Mouse (Mus musculus) Muller cell, postnatal 12 days (primary cell): ENCODE measurements around the gene 4921524J17Rik.

Experiments
- DNase-seq: peaks from one replicate; pipeline ENCODE4 v3.0.0-alpha.2; 2015; ENCODE audit errors: inconsistent ontology term

4921524J17Rik gene

DNA sequence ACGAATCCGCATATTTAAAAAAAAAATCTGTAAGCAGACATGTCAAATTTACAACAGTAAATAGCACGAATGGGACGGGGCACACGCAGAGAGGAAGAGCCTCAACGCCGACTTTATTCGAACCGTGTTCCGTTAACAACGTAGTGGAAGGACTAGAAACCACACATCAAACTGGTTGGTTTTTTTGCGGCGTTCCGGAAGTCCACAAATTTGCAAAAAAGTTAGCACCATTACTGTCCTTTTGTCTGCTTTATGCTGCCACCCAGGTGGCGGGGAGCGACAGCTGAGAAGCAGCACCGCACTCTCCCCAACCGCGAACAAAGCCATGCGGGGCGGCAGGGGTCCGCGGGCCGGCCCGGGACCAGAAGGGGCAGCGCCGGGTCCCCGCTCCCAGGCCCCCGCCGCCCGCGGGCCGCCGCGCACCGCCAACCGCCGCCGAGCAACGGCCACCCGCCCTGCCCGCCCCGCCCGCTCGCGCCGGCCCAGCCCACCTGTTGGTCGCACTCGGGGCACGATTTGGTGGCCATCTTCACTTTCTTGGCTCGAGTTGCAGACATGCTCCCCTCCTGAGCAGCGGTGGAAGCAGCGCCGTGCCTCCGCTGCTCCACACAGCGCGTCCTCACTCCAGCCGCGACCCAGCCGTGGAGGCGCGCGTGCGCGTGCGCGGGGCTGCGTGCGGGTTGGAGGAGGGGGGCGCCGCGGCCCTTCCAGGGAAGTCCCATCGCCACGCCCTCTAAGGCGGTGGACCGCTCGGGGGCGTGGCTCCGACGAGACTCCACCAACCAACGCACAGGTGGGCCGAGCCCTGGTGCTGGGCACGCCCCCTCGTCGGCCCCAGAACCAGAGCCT, at the start of gene 4921524J17Rik:
TSS of gene 4921524J17Rik (minus strand) at position 666 of the 849 bp plus-strand sequence.
- peak; percentile 99 for DNase-seq

DNA sequence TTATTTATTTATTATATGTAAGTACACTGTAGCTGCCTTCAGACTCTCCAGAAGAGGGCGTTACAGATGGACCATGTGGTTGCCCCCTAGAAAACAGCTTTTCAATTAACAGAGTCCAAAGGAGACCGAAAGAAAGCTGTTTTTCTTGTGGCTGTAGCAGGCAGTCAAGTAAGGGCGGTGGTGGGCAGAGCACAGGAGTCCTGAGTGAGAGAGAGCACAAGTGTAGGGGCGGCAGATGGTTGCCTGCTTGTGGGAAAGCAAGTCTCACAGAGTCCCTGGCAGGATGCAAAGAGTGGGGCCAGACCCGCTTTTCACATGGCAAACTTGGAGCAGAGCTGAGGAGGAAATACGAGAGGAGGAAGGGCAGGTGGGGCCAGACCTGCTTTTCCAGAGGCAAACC, 49.8 kb upstream of the 4921524J17Rik start:
- no peak for DNase-seq

DNA sequence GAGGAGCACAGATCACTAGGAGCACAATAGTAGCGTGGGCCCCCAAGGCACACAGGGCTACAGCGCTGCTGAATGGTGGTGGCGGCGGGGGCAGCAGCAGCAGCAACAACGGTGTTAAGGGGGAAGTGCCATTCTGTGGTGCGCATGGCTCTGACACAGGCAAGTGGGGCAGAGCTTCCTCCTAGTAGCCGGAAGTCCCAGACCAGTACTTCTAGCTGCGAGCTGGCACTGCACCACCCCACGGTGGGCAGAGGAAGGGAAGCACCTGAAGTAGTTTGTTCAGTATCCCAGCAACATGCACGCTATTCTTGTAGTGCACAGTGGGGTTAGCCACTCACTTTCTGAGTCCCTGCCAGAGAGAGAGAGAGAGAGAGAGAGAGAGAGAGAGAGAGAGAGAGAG, 49.3 kb upstream of the 4921524J17Rik start:
- no peak for DNase-seq

DNA sequence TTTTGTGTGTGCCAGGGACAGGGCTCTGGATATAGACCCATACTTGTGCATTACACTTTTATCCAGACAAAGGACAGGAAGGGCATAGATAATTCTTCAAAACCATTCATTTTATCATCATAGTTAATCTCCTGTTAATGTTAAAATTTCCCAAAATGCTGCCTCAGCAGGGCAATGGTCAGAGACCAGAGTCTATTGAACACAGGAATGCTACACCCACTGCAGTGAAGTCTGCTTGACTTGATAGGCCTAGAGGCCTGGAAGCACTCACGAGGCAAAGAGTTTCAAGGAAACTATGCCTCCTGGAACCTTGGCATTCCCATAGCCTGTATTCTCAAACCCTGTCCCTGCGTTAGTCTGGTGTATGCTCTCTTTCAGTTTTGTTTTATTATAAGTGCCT, 47.1 kb upstream of the 4921524J17Rik start:
- no peak for DNase-seq

DNA sequence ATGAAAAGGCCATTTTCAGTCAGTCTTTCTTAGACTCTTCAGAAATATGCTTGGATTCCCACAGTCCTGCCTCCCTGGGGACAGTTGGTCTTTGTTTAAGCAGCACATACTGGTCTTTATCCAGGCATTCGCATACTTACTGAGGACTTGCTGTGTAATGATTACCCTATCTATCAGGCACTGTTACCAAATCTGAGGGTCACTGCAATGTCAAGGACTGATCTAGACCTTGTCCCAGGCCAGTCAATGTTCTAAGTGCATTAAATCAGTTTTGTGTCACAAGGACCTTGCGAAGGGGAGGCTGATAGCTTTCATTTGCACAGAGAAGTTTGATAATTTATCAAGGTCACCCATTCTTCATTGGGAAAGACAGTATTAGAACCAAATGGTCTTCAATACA, 45.8 kb upstream of the 4921524J17Rik start:
- peak; percentile 60 for DNase-seq

DNA sequence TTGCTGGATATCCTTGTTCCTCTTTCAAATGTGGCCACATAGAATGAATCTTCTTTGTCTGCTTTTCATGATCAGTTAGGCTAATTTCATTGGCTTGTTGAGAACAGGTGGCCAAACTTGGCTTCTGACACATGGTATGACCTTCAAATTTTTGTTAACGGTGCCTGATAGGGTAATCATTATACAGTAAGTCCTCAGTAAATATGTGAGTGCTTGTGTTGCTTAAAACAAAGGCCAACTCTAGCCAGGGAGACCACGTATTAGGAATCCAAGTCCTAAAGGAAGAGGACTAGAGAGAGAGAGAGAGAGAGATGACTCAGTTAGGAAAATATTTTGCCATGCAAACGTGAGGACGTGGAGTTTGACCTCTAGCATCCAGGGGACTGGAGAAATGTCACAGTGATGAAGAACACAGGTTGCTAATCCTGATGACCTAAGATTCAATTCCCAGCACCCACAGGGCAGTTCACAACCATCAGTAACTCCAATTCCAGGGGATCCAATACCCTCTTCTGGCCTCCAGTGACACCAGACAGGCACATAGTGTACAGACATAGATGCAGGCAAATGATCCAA, 44.4 kb upstream of the 4921524J17Rik start:
- DNase-seq = no peak

DNA sequence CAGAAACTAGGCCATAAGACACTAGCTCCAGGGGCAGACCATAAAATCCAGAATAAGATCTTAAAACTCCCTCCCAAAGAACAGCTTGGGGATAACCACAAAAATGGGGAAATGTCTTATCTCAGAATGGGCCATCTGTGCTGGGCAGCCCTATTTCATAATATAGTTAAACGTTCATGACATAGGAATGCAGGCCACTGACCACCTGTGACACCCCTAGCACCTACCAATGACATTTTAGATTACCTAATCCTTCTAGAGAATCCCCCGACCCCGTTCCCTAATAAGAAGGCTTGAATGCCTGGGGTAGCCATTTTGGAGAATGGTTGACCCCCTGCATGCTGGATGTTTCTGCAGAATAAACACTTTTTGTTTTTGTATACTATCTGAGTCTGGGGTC, 42.3 kb upstream of the 4921524J17Rik start:
- DNase-seq = no peak

DNA sequence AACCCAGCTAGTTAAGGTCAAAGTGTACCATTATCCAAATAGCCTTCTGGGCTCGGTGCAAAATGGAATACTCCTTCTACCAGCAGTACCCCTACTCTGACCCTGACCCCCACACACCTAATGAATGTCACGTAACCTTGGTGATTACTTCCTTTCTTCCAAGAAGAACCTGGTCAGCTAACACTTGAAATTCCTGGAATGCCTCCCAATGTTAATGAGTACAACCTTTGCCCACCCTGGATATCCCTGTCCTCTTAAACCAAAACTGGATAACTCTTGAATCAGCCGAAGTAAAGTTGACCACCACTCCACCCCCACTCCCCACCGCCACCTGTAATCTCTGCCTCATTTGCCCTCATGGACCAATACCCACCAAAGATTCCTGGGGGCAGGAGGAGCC, 40.6 kb upstream of the 4921524J17Rik start:
- DNase-seq = no peak

DNA sequence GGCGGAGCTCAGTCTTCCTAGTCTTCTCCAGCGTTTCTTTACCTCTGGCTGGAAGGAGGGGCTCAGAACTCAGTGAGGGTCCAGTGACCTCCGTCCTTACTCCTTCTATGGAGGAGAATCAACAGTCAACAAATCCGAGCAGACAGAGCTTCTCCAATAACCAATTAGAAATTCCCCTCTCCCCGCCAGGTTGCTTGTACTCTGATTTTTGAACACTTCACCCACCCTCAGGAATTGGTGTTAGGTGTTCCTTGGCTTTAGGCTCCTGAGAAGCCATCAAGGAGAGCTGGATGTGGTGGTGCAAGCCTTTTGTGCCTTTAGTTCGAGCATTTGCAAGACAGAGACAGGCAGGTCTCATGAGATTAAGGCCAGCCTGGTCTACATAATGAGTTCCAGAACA, 40.2 kb upstream of the 4921524J17Rik start:
- DNase-seq = no peak

DNA sequence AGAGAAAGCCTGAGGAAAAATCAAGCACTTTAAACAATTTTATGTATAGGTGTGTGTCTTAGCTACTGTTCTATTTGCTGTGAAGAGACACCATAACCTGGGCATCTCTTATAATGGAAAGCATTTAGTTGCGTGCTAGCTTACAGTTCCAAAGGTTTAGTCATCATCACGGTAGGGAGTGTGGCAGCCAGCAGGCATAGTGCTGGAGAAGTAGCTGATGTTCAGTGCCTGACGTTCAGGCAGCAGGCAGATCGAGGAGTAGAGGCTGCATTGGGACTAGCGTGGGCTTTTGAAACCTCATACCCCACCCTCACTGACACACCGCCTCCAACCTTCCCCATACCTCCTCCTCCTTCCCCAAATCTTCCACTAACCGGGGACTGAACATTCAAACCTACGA, 38.1 kb upstream of the 4921524J17Rik start:
- no peak for DNase-seq

DNA sequence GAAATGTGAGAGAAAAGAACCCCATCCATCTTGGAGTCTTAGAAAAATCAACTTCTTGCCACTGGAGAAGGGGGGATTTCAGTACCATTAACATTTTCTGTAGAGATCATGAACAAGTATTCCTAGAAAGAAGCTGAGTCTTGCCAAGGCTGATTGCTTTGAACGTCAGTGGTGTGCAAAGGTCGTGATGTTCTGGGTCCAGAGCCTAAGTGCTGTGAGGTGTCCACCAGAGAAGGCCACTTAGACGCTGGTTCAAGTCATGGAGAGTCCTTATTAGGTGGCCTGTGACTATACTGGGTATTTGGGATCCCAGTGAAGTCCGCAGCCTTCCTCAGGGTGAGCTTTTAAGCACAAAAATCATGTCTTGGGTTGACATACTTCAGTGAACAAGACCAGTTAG, 33.4 kb upstream of the 4921524J17Rik start:
- no peak for DNase-seq

DNA sequence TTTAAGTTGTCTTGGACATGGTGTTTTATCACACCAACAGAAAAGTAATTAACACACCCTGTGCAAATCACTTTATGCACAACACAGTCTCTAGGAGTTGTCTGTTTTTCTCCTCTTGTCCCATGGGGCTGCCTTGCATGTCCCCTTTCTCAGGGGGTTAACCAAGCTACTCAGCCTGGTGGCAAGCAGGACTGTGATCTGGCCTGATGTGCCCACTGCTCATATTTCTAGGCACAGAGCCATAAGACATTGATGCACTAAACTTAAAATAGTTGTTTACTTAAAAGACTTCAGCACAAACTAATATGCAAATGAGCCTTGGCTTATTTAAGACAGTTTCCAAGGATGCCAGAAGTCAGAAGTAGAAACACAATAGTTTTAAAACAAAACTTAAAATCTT, 31.7 kb upstream of the 4921524J17Rik start:
- no peak for DNase-seq

DNA sequence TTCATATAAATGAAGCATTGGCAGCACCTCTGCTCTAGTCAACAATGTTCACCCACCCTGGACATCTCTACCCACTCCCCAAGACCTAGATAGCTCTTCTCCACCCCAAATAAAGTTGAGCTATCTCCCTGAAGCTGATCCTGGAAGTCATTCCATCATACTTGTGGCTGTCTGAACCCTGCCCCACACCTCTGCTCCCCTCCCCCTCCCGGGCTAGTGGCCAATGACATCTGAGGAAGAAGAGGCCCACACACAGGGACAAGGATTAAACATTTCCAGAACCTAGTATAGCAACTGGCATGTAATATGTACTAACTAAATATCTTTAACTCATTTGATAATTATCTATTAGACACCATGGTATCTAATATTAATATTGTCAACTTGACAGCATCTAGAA, 29.8 kb upstream of the 4921524J17Rik start:
- DNase-seq = no peak

DNA sequence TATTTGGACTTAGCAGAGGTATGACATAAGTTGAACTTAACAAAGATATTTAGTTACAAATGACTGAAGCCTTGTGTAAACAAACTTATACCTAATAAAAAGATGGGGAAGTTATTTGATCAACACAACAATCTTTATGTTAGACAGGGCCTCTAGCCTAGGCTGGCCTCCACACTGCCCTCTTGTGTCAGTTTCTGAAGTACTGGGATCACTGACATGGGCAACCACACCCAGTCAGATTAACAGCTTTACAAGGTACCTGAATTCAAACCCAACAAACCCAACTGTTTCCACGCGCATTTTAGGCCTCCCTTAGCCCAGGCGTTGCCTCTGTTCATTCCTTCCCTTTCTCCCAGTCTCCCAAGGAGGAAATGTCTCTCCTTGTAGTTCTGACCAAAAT, 28.7 kb upstream of the 4921524J17Rik start:
- DNase-seq = peak; percentile 5

DNA sequence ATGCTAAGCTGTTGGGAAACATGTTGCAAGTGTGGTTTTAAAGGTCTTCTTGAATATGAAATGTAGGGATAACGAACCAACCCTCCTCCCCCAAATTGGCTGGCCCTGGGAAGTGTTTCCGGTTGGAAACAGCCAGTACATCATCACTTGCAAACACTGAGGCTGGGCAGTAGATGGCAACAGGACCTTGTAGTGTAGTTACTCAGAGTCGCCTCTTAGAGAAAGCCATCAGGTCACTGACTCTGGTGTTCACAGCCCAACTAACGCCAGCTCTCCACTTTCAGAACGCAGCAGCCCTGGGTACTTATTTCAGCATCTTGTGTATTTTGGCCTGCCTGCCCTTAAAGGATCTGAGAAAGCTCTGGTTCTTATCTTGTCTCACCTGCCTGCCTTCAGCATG, 28.2 kb upstream of the 4921524J17Rik start:
- peak; percentile 3 for DNase-seq

DNA sequence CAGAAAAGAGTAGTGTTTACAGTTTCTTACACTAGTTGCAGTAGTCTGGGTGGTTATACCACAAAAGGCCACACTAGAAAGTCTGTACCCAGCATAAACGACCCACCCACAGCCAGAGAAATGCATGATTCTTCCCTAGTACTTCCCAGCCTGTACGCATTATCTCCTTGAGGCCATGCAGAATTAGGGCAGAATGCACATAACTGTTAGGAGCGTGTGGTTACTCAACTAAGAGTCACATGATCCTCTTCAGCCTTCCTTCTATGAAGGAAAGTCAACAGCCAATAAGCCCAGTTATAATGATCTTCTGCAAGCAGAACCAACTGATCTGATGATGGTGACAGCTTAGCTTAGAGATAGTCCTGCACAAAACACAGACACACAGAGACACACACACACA, 26.9 kb upstream of the 4921524J17Rik start:
- no peak for DNase-seq

DNA sequence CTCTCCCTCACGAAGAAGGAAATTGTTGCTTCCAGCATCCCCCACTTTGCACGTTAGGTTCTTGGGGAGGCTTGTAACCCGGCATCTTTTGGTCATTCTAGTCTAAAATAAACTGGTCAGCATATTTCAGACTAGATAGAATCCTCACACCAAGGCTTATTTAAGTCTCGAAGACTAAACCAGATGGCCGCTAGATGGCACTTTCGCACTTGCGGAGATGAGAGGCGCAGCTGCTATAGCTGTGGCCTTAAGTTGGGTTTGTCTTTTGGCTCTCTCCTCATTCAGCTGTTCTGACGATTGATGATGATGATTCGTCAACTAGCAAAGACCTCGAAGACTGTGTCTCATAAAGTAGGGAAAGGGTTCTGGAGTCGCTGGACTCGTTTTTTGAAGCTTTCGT, 23.9 kb upstream of the 4921524J17Rik start:
- DNase-seq = peak; percentile 56

DNA sequence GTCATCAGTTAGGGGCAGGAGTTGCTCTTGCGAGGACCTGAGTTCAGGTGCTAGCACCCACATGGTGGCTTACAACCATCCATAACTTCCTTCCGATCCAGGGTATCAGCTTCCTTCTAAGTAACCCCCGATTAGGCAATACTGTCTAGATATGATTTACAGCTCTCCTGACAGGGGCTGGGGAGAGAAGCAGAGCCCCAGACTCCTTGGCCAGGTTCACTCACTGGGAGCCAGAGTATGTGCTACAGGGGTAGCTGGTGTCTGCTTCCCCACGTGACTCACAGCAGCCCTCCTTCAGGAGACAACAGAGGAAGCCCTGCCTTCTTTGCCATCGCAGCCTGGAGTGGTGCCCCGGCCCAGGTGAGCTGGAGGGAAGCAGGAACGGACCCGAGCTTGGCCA, 22.1 kb upstream of the 4921524J17Rik start:
- no peak for DNase-seq

DNA sequence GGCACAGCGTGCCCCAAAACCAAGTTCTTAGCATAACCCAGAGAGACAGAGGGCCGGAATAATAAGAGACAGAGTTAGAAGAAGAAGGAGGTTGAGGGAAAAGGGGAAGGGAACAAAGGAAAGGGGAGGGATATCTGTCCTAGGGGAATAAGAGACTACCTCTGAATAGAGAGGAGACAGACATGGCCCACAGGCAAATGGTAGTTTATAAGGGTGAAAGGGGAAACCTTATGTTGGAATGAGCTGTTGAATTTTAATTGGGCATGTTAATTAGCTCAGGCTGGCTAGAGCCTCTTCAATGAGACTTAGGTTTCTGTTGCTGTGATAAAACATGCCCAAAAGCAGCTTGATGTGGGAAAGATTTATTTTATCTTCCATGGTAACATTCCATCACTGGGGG, 20.6 kb upstream of the 4921524J17Rik start:
- DNase-seq = peak; percentile 9

DNA sequence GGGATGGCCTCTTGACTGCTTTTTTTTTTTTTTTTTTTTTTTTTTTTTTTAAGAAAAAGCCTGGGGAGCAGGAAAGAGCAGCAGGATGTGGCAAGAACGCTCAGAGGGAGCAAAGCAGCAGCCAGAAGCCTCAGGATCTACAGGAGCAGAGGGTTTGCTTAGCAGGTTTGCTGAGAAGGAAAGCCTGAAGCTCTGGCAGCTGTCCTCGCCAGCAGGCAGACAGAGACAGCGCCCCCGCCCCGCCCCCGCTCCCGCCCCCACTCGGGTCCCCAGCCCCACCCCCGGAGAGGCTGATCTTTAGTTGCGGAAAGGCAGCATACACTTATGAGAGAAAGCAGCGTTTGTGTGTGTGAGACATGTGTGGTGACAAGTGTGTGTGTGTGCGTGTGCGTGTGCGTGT, 19.7 kb upstream of the 4921524J17Rik start:
- DNase-seq = no peak

DNA sequence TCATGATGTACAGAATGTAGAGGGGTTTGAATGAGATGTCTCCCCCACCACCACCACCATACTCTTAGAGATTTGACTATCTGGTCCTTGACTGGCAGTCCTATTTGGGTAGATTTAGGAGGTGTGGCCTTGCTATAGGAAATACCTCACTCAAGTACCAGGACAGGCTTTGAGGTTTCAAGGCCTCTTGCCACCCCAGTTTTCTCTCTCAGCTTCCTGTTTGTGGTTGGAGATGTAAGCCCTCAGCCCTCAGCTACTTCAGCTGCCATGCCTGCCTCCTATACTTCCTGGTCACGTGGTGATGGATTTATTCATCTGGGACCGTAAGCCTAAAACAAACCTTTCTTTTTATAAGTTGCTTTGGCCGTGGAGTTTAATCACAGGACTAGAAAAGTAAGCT, 17.7 kb upstream of the 4921524J17Rik start:
- no peak for DNase-seq

DNA sequence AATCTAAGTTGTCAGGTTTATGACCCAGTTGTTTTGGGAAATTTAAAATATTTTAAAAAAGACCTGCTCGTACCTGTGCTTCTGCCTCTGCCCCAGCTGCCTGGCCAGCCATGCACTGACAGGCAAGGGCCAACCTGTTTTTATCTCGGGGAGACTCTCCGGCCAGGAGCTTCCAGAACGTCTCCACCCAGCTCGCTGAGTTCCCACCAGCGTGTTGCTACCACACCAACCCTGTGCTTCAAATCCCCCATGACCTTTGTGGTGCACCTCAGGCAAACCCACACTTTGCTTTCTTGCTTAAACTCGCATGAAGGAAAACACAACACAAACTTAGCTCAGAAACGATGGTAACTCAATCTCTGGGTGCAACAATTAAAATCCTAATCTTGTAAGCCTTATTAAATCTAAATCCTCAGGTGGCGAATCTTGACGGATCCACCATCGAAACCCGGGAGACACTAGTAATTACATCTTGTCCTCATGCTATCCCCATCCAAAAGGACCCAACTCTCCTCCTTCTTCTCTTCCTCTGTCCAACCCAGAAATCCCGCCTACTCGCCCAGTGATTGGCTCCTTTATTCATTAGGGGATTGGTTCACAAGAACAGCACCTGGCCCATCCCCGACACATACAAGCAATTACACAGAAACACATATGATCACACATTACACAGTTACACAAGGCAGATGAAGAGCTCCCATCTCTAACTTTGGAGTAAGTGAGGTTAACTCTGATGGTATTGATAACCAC, 13.5 kb upstream of the 4921524J17Rik start:
- no peak for DNase-seq

DNA sequence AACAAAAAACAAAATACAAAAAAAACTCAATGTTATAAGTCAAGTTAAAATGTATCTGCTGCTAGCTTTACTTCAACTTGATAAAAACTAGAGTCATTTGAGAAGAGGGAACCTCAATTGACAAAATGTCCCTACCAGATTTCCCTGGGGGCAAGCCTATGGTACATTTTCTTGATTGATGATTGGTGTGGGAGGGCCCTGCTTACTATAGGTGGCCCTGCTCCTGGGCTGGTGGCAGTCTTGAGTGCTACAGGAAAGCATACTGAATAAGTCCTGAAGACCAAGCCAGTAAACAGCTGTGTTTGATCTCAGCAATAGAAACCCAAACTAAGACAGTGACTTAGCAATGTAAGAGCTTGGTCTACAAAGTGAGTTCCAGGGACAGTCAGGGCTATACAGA, 11.5 kb upstream of the 4921524J17Rik start:
- DNase-seq = no peak
